Mouse (Mus musculus) brain, embryonic 14.5 days (tissue): ENCODE data around the gene Top2a.

Experiments
- CTCF ChIP-seq: fragments of 200-500 bp; IDR thresholded peaks from 2 replicates; pipeline ENCODE4 v1.5.1; 2012; ENCODE audit warnings: inconsistent platforms, mild to moderate bottlenecking, moderate library complexity, borderline replicate concordance; ENCODE audit not compliant: insufficient read depth, insufficient read length; ENCODE audit errors: extremely low read depth
- POLR2A ChIP-seq: fragments of 200-500 bp; IDR thresholded peaks from 2 replicates; pipeline ENCODE4 v1.6.1; 2012; ENCODE audit warnings: mild to moderate bottlenecking, inconsistent platforms, borderline replicate concordance; ENCODE audit not compliant: poor library complexity, insufficient read depth, insufficient read length, severe bottlenecking; ENCODE audit errors: extremely low read depth

- TF ChIP-seq CTCF (no peak), POLR2A (no peak)
Observed at GRCm38 (mm10) chr11:98953361-98953760, 70.6 kb downstream of the Top2a start.
